Mouse (Mus musculus): ENCODE results near the gene Eif2s2. TPM values are rescaled to one million over a fixed set of nuclear protein-coding genes. Genes with fewer than 3 reads are reported as not detected.
"Not testable (repeated sequence)": the region's sequence is repeated elsewhere in the genome, so short reads cannot be mapped to it uniquely, and the experiment has no call there.

The Eif2s2 gene
- total and polyA plus RNA-seq, 3 experiments: 126 to 276 (median 269) TPM

DNA sequence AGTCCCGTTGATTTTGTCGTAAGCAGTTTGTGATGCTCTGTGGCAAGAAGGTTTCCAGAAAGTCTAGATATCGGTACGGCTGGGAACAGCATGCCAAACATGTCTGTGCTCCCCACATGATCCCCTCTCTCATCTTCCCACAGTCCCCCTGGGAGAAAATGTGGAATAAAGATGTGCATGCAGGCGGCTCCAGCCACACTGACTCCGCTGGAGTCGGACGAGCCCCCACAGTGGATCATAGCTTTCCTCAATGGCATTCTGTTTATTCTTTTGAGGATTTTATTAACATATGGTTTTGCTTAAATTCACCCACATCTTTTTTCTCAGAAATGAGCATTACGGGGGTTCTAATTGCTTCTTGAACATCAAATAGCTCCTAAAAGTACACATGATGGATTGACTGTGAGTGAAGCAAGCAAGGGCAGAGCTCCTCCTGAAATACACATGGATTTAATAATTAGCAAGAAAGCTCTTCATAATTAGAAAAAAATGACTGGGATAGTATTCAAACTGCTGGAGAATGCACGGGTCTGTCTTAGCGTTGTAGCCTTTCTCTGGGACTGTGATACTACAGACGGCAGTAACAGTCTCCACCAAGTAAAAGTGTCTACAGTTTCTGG, 23.3 kb upstream of the Eif2s2 start:
- no peaks in the 10 kb centered on the region for H3K79me2 ChIP-seq (replicated peaks; ENCODE audit: control insufficient read depth, extremely low read depth, insufficient read depth, poor library complexity, severe bottlenecking)
- H3K27me3 ChIP-seq (replicated peaks): peaks cover 14% of the 10 kb centered on the region
- H3K9me3 ChIP-seq (replicated peaks; ENCODE audit: low read length): no peaks in the 10 kb centered on the region
- in situ Hi-C loops (cut with MboI; ENCODE audit: low pct_ligation_motif_present, low pct_unique_long_range_greater_than_20kb, low sequenced_read_pairs) (no loop called here), dilution Hi-C loops (cut with MboI; ENCODE audit: extremely low pct_ligation_motif_present, extremely low pct_unique_long_range_greater_than_20kb, low sequenced_read_pairs) (no loop called here)
- H3K36me3 ChIP-seq (replicated peaks in 1 of 2; ENCODE audit: control insufficient read depth in 1 of 2, insufficient read depth in 1 of 2, low read length in 1 of 2): no peaks in the 10 kb centered on the region
- no peak overlapping the region for H3K4me2 ChIP-seq (ENCODE audit: insufficient read depth, low read depth, poor library complexity, severe bottlenecking)
- DNase-seq (ENCODE audit: extremely low read depth): no peak
- TF ChIP-seq MXI1 (IDR thresholded peaks at IDR 0.05; ENCODE audit: low read depth, low read length) (no peak), TBP (conservative IDR thresholded peaks at IDR 0.05; ENCODE audit: low read depth, low read length) (no peak), ZKSCAN1 (IDR thresholded peaks at IDR 0.05; ENCODE audit: borderline replicate concordance, low read depth, low read length) (no peak), MEF2A (IDR thresholded peaks at IDR 0.05; ENCODE audit: borderline replicate concordance, low read depth, low read length) (no peak), E2F4 (IDR thresholded peaks at IDR 0.05; ENCODE audit: insufficient replicate concordance, low read depth, low read length) (no peak), EP300 (IDR thresholded peaks at IDR 0.05; ENCODE audit: low read length) (no peak)
- no peaks in the 10 kb centered on the region; a peak in 1 of 4 replicates for H3K4me1 ChIP-seq (ENCODE audit: control insufficient read depth in 1 of 2, insufficient read depth in 2 of 2)
- H3K4me3 ChIP-seq (replicated peaks in 1 of 3; ENCODE audit: low read depth in 2 of 3, low read length in 2 of 3, poor library complexity in 1 of 3): no peak overlapping the region
- no peak overlapping the region for H3K27ac ChIP-seq (ENCODE audit: insufficient read depth, low read depth)
- H3K9ac ChIP-seq (ENCODE audit: insufficient read depth, low read depth): no peak overlapping the region

DNA sequence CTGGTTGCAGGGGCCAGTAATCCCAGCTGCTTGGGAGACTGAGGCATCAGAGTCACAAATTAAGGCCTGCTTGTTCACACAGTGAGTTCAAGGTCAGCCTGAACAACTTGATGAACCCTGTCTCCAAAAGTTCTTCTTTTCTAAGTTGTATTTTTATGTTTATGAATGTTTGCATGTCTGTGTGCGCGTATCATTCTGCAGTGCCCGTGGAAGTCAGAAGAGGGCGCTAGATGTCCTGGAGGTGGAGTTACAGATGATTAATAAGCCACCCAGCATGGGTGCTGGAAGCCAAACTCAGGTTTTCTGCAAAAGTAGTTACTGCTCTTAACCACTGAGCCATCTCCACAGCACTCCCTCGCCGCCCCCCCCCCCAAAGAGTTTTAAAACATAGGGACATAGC, 17.1 kb upstream of the Eif2s2 start:
- Histone ChIP-seq H3K27me3 (replicated peaks) (peaks cover 10% of the 10 kb centered on the region), H3K4me2 (ENCODE audit: insufficient read depth, low read depth, poor library complexity, severe bottlenecking) (no peak overlapping the region), H3K4me1 (ENCODE audit: control insufficient read depth in 1 of 2, insufficient read depth in 2 of 2) (no peaks in the 10 kb centered on the region), H3K9ac (ENCODE audit: insufficient read depth, low read depth) (no peak overlapping the region), H3K27ac (ENCODE audit: insufficient read depth, low read depth) (no peak overlapping the region), H3K4me3 (replicated peaks in 1 of 3; ENCODE audit: low read depth in 2 of 3, low read length in 2 of 3, poor library complexity in 1 of 3) (no peak overlapping the region), H3K79me2 (replicated peaks; ENCODE audit: control insufficient read depth, extremely low read depth, insufficient read depth, poor library complexity, severe bottlenecking) (no peaks in the 10 kb centered on the region), H3K36me3 (replicated peaks in 1 of 2; ENCODE audit: control insufficient read depth in 1 of 2, insufficient read depth in 1 of 2, low read length in 1 of 2) (no peaks in the 10 kb centered on the region), H3K9me3 (replicated peaks; ENCODE audit: low read length) (no peaks in the 10 kb centered on the region)
- no peak for DNase-seq (ENCODE audit: extremely low read depth)
- dilution Hi-C loops (cut with MboI; ENCODE audit: extremely low pct_ligation_motif_present, extremely low pct_unique_long_range_greater_than_20kb, low sequenced_read_pairs) (no loop called here), in situ Hi-C loops (cut with MboI; ENCODE audit: low pct_ligation_motif_present, low pct_unique_long_range_greater_than_20kb, low sequenced_read_pairs) (no loop called here)
- TF ChIP-seq MEF2A (IDR thresholded peaks at IDR 0.05; ENCODE audit: borderline replicate concordance, low read depth, low read length) (no peak), JUND (conservative IDR thresholded peaks at IDR 0.05; ENCODE audit: low read depth, low read length) (no peak), MAX (IDR thresholded peaks at IDR 0.05; ENCODE audit: low read length) (no peak), NRF1 (IDR thresholded peaks at IDR 0.05; ENCODE audit: low read depth, low read length) (no peak), KAT2A (IDR thresholded peaks at IDR 0.05; ENCODE audit: insufficient replicate concordance, low read length) (no peak), CTCF (conservative IDR thresholded peaks at IDR 0.05 in 1 of 2, IDR thresholded peaks at IDR 0.05 in 1 of 2; ENCODE audit: low read depth in 2 of 2, low read length in 2 of 2) (peak; percentile 25 to 37; a peak in 2 of 4 replicates), ELF1 (IDR thresholded peaks at IDR 0.05; ENCODE audit: low read depth, low read length) (no peak)

DNA sequence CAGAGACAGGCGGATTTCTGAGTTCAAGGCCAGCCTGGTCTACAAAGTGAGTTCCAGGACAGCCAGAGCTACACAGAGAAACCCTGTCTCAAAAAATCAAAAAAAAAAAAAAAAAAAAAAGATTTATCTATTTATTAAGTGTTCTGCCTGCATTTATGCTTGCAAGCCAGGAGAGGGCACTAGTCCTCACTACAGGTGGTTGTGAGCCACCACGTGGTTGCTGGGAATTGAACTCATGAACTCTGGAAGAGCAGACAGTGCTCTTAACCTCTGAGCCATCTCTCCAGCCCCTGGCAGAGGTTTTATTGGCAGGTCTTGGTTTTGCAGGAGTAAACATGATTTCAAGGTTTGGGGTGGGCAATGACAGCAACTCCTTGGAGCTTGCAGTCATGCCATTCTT, 15.5 kb upstream of the Eif2s2 start:
- H3K4me3 ChIP-seq (replicated peaks in 1 of 3; ENCODE audit: low read depth in 2 of 3, low read length in 2 of 3, poor library complexity in 1 of 3); H3K9ac ChIP-seq (ENCODE audit: insufficient read depth, low read depth); dilution Hi-C loops (cut with MboI; ENCODE audit: extremely low pct_ligation_motif_present, extremely low pct_unique_long_range_greater_than_20kb, low sequenced_read_pairs); H3K27ac ChIP-seq (ENCODE audit: insufficient read depth, low read depth); in situ Hi-C loops (cut with MboI; ENCODE audit: low pct_ligation_motif_present, low pct_unique_long_range_greater_than_20kb, low sequenced_read_pairs); H3K36me3 ChIP-seq (replicated peaks in 1 of 2; ENCODE audit: control insufficient read depth in 1 of 2, insufficient read depth in 1 of 2, low read length in 1 of 2); H3K4me1 ChIP-seq (ENCODE audit: control insufficient read depth in 1 of 2, insufficient read depth in 2 of 2); H3K79me2 ChIP-seq (replicated peaks; ENCODE audit: control insufficient read depth, extremely low read depth, insufficient read depth, poor library complexity, severe bottlenecking); H3K4me2 ChIP-seq (ENCODE audit: insufficient read depth, low read depth, poor library complexity, severe bottlenecking); H3K9me3 ChIP-seq (replicated peaks; ENCODE audit: low read length); H3K27me3 ChIP-seq (replicated peaks): not testable (repeated sequence)
- peak; percentile 35 for DNase-seq (ENCODE audit: extremely low read depth)
- TF ChIP-seq ZNF384 (IDR thresholded peaks at IDR 0.05; ENCODE audit: low read depth, low read length): peak; percentile 53
- TF ChIP-seq MAX (IDR thresholded peaks at IDR 0.05; ENCODE audit: low read length): peak; percentile 75
- 0 out of 2 replicates have a peak, but pooled peaks have one; percentile 46 for TF ChIP-seq TBP (conservative IDR thresholded peaks at IDR 0.05; ENCODE audit: low read depth, low read length)
- peak; percentile 18; the same call in 1 of the 2 replicates for TF ChIP-seq USF1 (IDR thresholded peaks at IDR 0.05; ENCODE audit: low read depth, low read length)
- peak; percentile 89 for TF ChIP-seq MYC (IDR thresholded peaks at IDR 0.05; ENCODE audit: low read depth, low read length)
- TF ChIP-seq CTCF (conservative IDR thresholded peaks at IDR 0.05 in 1 of 2, IDR thresholded peaks at IDR 0.05 in 1 of 2; ENCODE audit: low read depth in 2 of 2, low read length in 2 of 2): peak in 1 of 2 experiments; percentile 65; a peak in 2 of 4 replicates
- TF ChIP-seq SMC3 (IDR thresholded peaks at IDR 0.05; ENCODE audit: low read depth, low read length): peak; percentile 37
